Mouse (Mus musculus): Measurements from ENCODE around the gene Mtmr6. TPM values are rescaled to one million over a fixed set of nuclear protein-coding genes. Genes with fewer than 3 reads are reported as not detected.
A peak's percentile ranks its signal among the peaks of the same experiment; 100 is the strongest.
"Not testable (repeated sequence)": the region's sequence is repeated elsewhere in the genome, so short reads cannot be mapped to it uniquely, and the experiment has no call there.

The Mtmr6 gene
- total RNA-seq, 2 experiments from 2014 or later, result 103 to 105 TPM

DNA sequence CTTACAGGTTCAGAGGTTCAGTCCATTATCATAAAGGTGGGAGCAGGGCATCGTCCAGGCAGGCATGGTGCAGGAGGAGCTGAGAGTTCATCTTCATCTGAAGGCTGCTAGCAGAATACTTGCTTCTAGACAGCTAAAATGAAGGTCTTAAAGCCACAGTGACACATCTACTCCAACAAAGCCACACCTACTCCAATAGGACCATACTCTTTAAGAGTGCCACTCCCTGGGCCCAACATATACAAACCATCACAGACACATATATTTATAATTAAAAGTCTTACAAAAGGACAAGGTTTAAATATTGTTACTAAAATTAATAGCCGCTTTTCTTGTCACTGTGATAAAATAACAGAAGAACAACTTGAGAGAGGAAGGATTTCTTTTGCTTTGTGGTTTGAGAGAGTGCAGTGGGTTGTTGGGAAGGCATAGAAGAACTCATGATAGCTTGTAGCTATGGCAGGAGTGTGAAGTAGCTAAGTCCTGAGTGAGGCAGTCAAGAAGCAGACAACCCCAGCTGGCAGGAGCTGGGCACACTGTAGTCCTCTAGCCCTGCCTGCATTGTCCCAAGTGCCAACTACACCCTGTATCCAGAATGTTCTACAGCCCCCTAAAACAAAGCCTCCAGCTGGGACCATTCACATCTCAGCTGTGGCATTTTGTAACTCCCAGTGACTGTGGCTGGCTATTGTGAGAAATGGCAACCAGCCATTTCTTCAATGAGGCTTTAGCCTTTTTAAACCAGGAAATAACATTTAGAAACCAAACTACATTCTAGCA lies 39.6 kb downstream of the Mtmr6 start:
- DNase-seq (ENCODE audit: low spot score in 2 of 2), result no peak
- Histone ChIP-seq H3K4me3 (no peak overlapping the region), H3K27ac (no peak overlapping the region)
- TF ChIP-seq CTCF (conservative IDR thresholded peaks at IDR 0.05), result no peak

DNA sequence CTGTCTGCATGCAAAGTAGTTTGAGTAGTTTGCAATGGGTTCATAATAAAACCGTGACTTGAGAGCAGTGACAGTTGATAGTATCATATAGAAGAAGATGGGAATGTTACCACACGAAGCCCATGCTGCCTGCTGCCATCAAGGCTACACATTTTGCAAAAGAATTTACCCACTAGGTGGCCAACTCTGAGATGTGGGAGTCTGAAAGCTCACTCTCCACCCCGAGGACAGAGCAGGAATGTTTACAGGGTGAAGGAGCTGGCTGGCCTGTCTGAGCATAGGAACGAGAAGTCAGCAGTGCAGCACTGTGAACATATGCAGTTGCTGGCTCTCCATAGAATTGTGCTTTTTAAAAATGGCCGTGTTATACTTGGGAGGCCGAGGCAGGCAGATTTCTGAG lies 43.1 kb downstream of the Mtmr6 start:
- Histone ChIP-seq H3K27ac (no peak overlapping the region), H3K4me3 (no peak overlapping the region)
- DNase-seq (ENCODE audit: low spot score in 2 of 2), result no peak
- peak; percentile 63 for TF ChIP-seq CTCF (conservative IDR thresholded peaks at IDR 0.05)

DNA sequence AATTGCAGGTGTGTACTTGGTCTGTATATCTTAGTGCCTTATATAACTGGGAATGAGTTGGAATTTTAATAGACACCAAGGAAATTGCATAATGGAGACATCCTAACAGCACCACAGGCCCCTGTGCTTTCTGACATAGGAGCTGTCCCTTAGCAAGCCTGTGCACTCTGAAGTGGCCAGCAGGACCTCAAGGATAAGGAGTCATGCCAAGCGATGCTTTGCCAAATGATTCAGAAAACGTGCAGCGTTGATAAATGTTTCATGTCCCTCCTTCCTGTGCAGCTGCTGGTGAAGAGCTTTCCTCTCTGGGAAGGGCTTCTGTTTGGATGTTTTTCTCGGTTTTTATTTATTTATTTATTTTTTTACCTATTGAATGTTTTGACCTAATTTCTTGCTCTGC lies 45.7 kb downstream of the Mtmr6 start:
- H3K4me3 ChIP-seq, result no peak overlapping the region
- TF ChIP-seq CTCF (conservative IDR thresholded peaks at IDR 0.05), result no peak
- no peak for DNase-seq (ENCODE audit: low spot score in 2 of 2)
- H3K27ac ChIP-seq, result no peak overlapping the region

DNA sequence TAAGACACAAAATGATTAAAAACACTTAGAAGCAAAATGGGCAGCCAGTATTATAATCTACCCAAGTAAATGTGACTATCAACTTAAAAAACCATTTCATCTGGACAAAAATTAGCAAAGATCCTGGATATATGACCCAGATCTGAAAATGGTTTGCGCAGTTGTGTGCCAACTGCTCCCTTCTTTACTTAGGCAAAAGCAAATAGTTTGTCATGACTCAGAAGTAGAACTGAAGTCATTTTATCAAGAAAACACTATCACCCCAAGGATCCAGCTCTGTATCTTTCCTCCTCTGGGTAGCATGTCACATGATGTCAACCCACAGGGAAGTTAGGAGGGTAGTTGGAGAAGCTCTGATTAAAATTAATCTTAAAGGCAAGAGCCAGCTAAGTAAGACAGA lies 54.2 kb downstream of the Mtmr6 start:
- Histone ChIP-seq H3K4me3 (no peak overlapping the region), H3K27ac (no peak overlapping the region)
- no peak for DNase-seq (ENCODE audit: low spot score in 2 of 2)
- TF ChIP-seq CTCF (conservative IDR thresholded peaks at IDR 0.05), result no peak

DNA sequence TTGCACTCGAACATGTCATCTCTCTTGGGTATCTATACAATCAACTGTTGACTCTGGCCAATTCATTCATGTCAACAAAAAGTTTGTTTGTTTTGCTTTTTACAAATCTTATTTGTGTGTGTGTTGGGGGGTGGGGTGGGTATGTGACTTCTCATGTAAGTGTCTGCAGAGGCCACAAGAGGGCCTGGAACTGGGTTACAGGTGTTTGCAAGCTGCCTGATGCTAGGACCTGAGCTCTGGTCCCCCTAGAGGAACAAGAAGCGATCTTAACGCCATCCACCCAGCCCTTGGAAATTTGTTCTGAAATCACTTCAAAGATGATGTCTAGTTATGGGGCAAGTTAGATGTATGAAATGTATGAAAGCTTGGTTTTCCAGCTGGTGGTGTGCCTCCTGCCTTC lies 55.8 kb downstream of the Mtmr6 start:
- TF ChIP-seq CTCF (conservative IDR thresholded peaks at IDR 0.05), result no peak
- Histone ChIP-seq H3K4me3 (no peak overlapping the region), H3K27ac (no peak overlapping the region)
- DNase-seq (ENCODE audit: low spot score in 2 of 2), result no peak

DNA sequence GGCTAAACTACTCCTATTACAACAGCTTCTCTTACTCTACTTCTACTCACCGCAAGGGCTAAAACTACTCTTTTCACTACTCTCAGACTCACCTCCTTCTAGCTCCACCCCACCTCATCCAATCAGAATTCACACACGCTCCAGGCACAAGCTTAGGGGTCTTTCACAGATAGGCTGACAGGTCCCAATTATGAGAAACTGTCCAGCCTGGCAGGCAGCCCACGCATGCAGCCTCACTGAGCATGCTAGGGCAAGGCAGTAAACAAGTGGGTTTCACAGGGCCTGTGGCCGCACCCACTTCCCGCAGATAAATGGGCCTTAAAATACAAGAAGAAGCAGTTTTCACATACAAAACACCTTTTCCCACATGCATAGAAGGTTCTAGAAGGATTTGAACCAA lies 75.0 kb downstream of the Mtmr6 start:
- not testable (repeated sequence) for DNase-seq (ENCODE audit: low spot score in 2 of 2); H3K4me3 ChIP-seq; H3K27ac ChIP-seq

DNA sequence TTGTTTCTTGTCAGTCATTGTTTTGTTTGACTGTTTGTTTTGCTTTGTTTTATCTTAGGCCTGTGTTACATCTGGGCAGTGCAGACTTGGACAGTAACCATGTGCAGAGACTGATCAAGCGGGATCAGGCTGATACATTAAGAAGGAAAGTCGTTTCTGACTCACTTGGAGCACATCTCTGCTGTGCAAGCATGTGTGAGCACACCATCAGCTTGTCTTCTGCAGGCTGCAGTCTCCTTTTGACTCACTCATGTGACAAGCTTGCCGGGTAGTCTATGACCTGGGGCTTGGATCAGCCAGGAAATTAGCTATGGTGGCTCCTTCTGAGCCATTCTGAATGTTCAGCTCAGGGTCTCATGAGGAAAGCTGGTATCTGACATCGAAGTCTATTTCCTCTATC lies 75.5 kb downstream of the Mtmr6 start:
- no peak for TF ChIP-seq CTCF (conservative IDR thresholded peaks at IDR 0.05)
- Histone ChIP-seq H3K27ac (no peak overlapping the region), H3K4me3 (no peak overlapping the region)
- DNase-seq (ENCODE audit: low spot score in 2 of 2), result no peak

DNA sequence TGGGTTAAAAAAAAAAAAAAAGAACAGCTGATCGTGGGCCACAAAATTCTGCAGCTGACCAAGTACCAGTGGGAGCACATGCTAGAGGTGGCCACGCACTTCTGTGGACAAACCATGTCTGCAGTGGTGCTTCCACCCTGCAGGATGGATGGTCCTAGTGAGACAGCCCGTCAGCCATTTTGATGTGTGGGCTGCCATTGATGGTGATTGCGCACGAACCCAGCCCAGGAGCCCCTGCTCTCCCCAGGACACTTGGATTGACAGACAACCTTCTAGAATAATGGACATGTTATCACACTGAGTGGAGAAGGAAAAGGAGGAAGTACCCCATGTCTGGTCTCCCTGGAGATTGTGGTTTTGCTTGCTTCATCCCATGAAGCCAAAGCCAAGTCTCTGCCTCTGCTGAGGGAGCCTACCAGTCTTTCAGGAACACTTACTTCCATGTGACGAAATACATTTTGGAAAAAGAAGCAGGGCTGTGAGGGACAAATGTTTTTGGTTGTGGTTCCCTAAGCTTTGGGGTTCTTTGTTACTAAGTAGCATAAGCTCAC lies 80.4 kb downstream of the Mtmr6 start:
- Histone ChIP-seq H3K4me3 (no peak overlapping the region), H3K27ac (no peak overlapping the region)
- DNase-seq (ENCODE audit: low spot score in 2 of 2), result no peak
- no peak for TF ChIP-seq CTCF (conservative IDR thresholded peaks at IDR 0.05)

Small RNA genes within 50 kb of the gene (microRNA-seq; reads per million reads assigned to microRNA genes)
- 0 reads per million in 2 experiments for gene Mir719

Other genes with a start within 250 kb of the Mtmr6 start
- 10 to 100 TPM; 45.3 to 46.9 TPM for gene Atp8a2, start 68.0 kb upstream of the Mtmr6 start, total RNA-seq (2021)
- gene Nupl1, start 13.8 kb upstream of the Mtmr6 start, total RNA-seq (2021), result under 1 TPM in 1 of 2 experiments, not detected in 1; 0.23 TPM
- gene Gm49336, start 13.7 kb upstream of the Mtmr6 start, total RNA-seq (2021), result 10 to 100 TPM; 70.8 to 73.8 TPM
- gene Amer2, start 108.0 kb downstream of the Mtmr6 start, total RNA-seq (2021), result 10 to 100 TPM; 47.7 to 49.2 TPM

Measured in layer of hippocampus, adult 2 months (tissue).